ENCODE assay signal across 15 mouse cellular contexts in genomic region chr7:76788561-76789306, GRCm38 (mm10).
A peak's percentile ranks its signal among the peaks of the same experiment; 100 is the strongest.
DNase-seq lines count a peak whose midpoint lies in the region; ATAC-seq lines count a peak whose summit lies in the region.
"Had no signal": no experiment of that assay in that cellular context is flagged by ENCODE, and none has a peak within 500 bp of the region (broad histone marks: within the 10 kb centered on the region; RNA-seq: fewer than 3 reads in every experiment).

No protein-coding gene starts in this region.

- intact Hi-C loops in left cerebral cortex, postnatal 4 days (cut with DNase I), result no loop called here

- no peak overlapping the region for H3K9ac ChIP-seq in forebrain, embryonic 15.5 days (replicated peaks)
- H3K9ac ChIP-seq: limb, embryonic 13.5 days; neural tube, embryonic 13.5 days had no signal

- DNase-seq in heart, adult 11 months, result peak; percentile 91
- no peak for DNase-seq in heart, embryonic 10.5 days (ENCODE audit: low spot score)
- DNase-seq in left cerebral cortex, postnatal 4 days, result peak; percentile 45
- DNase-seq in left cerebral cortex, adult 18-20 months (ENCODE audit: low spot score in 2 of 2), result no peak
- peak; percentile 45 for DNase-seq in skeletal muscle tissue, adult 2 months (ENCODE audit: low read depth, low spot score)
- no peak for DNase-seq in right cerebral cortex, adult 2 months (ENCODE audit: low spot score in 2 of 2)
- DNase-seq: kidney, postnatal 4 days; lung, adult 2 months; right cerebral cortex, postnatal 14 days; thymus, postnatal 25 days had no signal

- no peak overlapping the region for H3K4me2 ChIP-seq in forebrain, embryonic 15.5 days (replicated peaks)
- H3K4me2 ChIP-seq: limb, embryonic 13.5 days; neural tube, embryonic 13.5 days had no signal

- H3K27me3 ChIP-seq in heart, embryonic 10.5 days (ENCODE audit: insufficient read depth, poor library complexity, severe bottlenecking), result no peaks in the 10 kb centered on the region
- H3K27me3 ChIP-seq in forebrain, embryonic 15.5 days, result no peaks in the 10 kb centered on the region
- H3K27me3 ChIP-seq: limb, embryonic 13.5 days; megakaryocyte, embryonic 14.5 days; neural tube, embryonic 13.5 days had no signal

- no peaks in the 10 kb centered on the region for H3K9me3 ChIP-seq in heart, embryonic 10.5 days
- H3K9me3 ChIP-seq in forebrain, embryonic 15.5 days, result no peaks in the 10 kb centered on the region
- H3K9me3 ChIP-seq: limb, embryonic 13.5 days; megakaryocyte, embryonic 14.5 days; neural tube, embryonic 13.5 days had no signal

- H3K4me1 ChIP-seq in heart, embryonic 10.5 days, result no peaks in the 10 kb centered on the region
- peaks cover 8% of the 10 kb centered on the region for H3K4me1 ChIP-seq in forebrain, embryonic 15.5 days
- H3K4me1 ChIP-seq: limb, embryonic 13.5 days; megakaryocyte, embryonic 14.5 days had no signal

- H3K27ac ChIP-seq in heart, embryonic 10.5 days, result no peak overlapping the region
- peak overlapping the region; percentile 77 for H3K27ac ChIP-seq in forebrain, embryonic 15.5 days (replicated peaks)
- H3K27ac ChIP-seq: limb, embryonic 13.5 days; neural tube, embryonic 13.5 days had no signal

- H3K4me3 ChIP-seq in heart, embryonic 10.5 days, result no peak overlapping the region
- H3K4me3 ChIP-seq in forebrain, embryonic 15.5 days, result no peak overlapping the region
- H3K4me3 ChIP-seq: limb, embryonic 13.5 days; megakaryocyte, embryonic 14.5 days; neural tube, embryonic 13.5 days had no signal

- 12% methylated on average over 1 of the region's 1 CpGs for WGBS in heart, embryonic 10.5 days
- 0% methylated on average over 1 of the region's 1 CpGs for WGBS in forebrain, embryonic 15.5 days

- no peaks in the 10 kb centered on the region for H3K36me3 ChIP-seq in heart, embryonic 10.5 days
- no peaks in the 10 kb centered on the region for H3K36me3 ChIP-seq in forebrain, embryonic 15.5 days
- H3K36me3 ChIP-seq: limb, embryonic 13.5 days; neural tube, embryonic 13.5 days had no signal

- ATAC-seq in forebrain, embryonic 15.5 days (replicated peaks), result peak; percentile 95
- ATAC-seq: intestine, embryonic 16.5 days had no signal

Comparison
In these comparisons a context has a peak if more than half of its experiments do, and no peak if none do; other contexts are left out.
1. DNase-seq: peak in heart, adult 11 months (single experiment), left cerebral cortex, postnatal 4 days (single experiment) and skeletal muscle tissue, adult 2 months (single experiment); none in heart, embryonic 10.5 days (single experiment), left cerebral cortex, adult 18-20 months (0 of 2) and right cerebral cortex, adult 2 months (0 of 2).